Mouse (Mus musculus): Measurements from ENCODE around the gene Plin1.
A peak's percentile ranks its signal among the peaks of the same experiment; 100 is the strongest.

Gene Plin1

GRCm38 (mm10) chr7:79734563-79734962, 1.9 kb upstream of the Plin1 start:
- no peak for DNase-seq

- no peak for DNase-seq
Measured at GRCm38 (mm10) chr7:79731438-79731837, 1.3 kb downstream of the Plin1 start.

DNA sequence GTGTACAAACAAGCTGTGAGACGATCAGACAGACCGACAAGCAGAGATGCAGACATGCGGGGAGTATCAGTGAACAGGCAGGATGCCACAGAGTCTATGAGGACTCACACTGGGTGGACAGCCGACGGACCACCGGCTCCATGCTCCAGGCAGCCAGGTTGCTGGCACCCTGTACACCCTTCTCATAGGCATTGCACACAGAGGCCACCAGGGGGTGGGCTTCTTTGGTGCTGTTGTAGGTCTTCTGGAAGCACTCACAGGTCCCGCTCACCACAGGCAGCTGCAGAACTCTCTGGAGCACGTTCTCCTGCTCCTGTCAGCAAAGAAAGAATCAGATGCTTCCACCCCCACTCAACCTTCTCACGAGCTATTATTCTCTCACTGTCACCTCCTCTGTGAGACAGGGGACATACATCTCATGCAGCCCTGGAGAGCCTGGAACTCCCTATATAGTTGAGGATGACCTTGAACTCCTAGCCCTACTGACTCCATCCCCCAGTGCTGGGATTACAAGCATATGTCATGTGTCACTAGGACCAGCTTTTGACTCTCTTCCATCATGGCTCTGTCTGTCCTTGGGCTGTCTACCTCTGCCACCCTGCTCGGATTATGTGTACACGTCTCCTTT, 2.8 kb downstream of the Plin1 start:
- no peak for DNase-seq

GRCm38 (mm10) chr7:79729169-79729568, 3.5 kb downstream of the Plin1 start:
- DNase-seq = no peak

DNA sequence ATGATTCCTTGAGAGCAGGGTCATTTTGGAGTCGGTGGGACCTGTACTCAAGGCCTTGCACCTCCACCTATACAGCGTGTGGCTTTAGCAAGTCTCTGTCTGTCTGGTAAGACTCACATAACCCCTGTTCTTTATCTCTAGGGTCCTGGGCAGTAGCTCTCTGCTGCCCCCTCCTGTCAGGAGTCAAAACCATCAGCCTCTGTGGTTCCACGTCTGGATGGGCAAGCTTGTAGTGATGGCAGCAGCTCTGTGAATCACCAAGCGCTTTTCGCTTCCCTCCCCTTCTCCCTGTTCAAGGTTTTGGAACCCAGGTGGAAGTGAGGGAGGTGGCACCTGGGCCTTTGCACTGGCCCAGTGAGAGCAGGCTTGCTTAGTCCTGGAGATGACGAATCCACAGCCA, 4.5 kb downstream of the Plin1 start:
- DNase-seq = no peak

- no peak for DNase-seq
Measured at GRCm38 (mm10) chr7:79727091-79727490, 5.6 kb downstream of the Plin1 start.

- no peak for DNase-seq
Measured at GRCm38 (mm10) chr7:79721386-79721977, 11.2 kb downstream of the Plin1 start.

- no peak for DNase-seq
Measured at GRCm38 (mm10) chr7:79715187-79715981, 17.3 kb downstream of the Plin1 start, which contains the start of gene Kif7. Gene Kif7 (minus strand): TSS chr7:79715720.

- peak; percentile 30 for DNase-seq
Measured at GRCm38 (mm10) chr7:79710831-79711230, 21.9 kb downstream of the Plin1 start.

DNA sequence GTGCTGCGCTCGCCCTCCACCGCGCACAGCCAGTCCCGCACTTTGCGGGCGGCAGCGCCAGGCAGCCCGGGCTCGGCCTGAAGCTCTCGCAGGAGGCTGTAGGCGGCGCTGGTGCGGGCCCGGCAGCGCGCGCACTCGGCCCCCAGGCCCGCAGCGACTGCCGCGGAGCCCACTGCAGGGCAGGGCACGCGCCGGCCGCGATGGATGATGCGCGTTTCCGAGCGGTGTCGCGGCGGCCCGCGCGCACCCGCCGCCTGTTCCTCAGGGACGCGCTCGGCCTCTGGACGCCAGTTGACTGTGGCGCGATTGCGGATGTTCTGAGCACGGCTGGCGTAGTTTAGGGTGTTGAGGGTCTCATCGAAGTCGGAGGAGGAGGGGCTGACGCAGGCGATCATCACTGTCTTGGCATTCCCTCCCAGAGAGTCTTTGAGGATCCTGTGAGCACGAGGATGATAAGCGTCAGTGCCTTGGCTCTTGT, 22.5 kb downstream of the Plin1 start:
- DNase-seq = peak; percentile 63

- no peak for DNase-seq
Measured at GRCm38 (mm10) chr7:79705210-79705609, 27.5 kb downstream of the Plin1 start.

DNA sequence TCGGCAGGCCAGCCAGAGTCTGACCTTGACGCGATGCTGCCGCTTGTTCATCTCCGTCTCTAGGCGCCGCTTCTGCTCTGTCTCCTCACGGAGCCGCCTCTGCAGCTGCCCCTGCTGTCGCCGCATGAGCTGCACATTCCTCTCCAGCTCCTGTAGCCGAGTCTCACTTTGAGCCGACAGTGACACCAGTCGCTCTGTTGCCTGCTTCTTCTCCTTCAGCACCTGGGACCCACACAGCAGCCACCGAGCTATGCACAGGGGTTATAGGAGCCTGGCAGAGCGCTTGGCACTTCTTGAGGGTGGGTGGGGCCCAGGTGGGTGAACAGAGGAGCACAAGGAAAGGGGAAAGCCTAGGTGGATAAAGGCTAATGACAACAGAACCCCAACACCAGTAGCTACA, 29.9 kb downstream of the Plin1 start:
- no peak for DNase-seq

- no peak for DNase-seq
Measured at GRCm38 (mm10) chr7:79696495-79696894, 36.2 kb downstream of the Plin1 start.

GRCm38 (mm10) chr7:79680231-79680630, 52.5 kb downstream of the Plin1 start:
- no peak for DNase-seq

DNA sequence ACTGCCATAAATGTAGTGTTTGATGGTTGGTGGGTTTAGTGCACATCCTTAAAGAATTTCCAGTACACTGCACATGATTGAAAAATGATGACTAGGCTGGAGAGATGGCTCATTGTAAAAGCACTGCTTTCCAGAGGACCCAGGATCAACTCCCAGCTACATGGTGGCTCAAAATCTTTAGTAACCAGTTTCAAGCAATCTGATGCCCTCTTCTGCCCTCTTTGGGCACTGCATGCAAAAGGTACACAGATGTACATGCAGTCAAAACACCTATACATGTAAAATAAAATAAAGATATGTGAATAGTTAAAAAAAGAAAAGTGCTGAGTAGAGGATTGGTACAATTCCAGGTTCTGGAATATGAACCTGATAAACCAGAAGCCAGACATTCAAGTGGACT, 53.5 kb downstream of the Plin1 start:
- no peak for DNase-seq

GRCm38 (mm10) chr7:79670900-79671604, 61.7 kb downstream of the Plin1 start:
- no peak for DNase-seq
